Mouse (Mus musculus) left cerebral cortex, adult 2 months (tissue): ENCODE data around the gene Lbx1. TPM values are rescaled to one million over a fixed set of nuclear protein-coding genes. Genes with fewer than 3 reads are reported as not detected.

ENCODE experiments used
- DNase-seq, 2 experiments: peaks; one replicate each; pipeline ENCODE4 v3.0.0; 2021 to 2022; ENCODE audit warnings: low spot score in 2 of 2, mixed read lengths in 1 of 2; ENCODE audit errors: extremely low spot score in 1 of 2
- H3K27ac ChIP-seq: fragments of 200-600 bp; 2 replicates; pipeline ENCODE4 v1.8.1; 2022
- H3K4me3 ChIP-seq: fragments of 200-600 bp; 2 replicates; pipeline ENCODE4 v1.8.1; 2022
- CTCF ChIP-seq: fragments of 200-600 bp; IDR thresholded peaks from 2 replicates; pipeline ENCODE4 v1.8.1; 2022; ENCODE audit warnings: antibody characterized with exemption, mild to moderate bottlenecking, moderate library complexity
- intact Hi-C: fragments of 180-260 bp; cut with DNase I; formaldehyde crosslinking; loops from one replicate; pipeline ENCODE4 v1.15.1; 2025
- total RNA-seq, 2 experiments: library from RNA; stranded (reverse); gene quantifications; 2 replicates each; pipeline ENCODE4 v1.2.3; 2021

Gene Lbx1
- total RNA-seq, 2 experiments from 2014 or later: not detected

DNA sequence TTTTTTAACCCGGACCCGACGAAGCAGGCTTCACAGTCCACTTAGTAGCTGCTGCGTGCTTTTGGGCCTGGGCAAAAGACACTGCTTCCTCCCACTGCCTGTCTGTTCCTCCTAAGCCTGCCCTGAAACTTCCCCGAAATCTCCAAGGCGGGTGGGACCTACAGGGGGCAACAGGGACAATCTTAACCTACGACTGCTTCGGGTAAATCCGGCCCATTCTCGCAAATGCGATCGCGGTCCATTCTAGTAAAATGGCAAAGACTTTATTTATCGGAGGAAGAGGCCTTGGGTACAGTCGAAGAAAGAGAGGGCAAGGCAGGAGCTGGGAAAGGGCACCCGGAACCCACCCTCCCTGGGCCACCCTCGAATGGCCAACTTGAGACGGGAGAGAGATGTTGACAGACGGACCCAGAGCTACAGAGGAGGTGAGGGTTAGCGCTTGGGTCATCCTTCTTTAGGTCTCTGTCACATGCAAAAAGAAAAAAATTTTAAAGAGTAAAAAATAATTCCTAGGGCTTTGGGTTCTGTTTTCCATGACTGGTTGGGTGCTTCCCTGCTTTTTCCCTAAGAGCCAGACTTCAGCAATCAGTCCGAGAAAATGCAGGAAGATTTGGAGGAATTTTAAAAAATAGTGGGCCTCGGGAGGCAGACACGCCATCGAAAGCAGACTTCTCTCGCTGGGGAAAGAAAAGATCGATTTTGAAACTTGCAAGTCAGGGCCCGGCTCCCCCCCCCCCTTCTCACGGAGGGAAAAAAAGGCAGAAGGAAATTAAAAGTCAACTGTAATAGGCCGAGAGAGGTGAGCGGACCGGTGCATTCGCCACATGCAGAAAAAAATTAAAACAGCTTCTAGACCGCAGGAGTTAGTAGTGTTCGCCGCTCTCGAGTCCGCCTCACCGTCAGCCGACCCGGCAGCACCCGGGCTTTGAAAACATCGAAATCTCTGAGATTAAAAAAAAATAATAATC lies 2.9 kb downstream of the Lbx1 start:
- TF ChIP-seq CTCF: no peak

DNA sequence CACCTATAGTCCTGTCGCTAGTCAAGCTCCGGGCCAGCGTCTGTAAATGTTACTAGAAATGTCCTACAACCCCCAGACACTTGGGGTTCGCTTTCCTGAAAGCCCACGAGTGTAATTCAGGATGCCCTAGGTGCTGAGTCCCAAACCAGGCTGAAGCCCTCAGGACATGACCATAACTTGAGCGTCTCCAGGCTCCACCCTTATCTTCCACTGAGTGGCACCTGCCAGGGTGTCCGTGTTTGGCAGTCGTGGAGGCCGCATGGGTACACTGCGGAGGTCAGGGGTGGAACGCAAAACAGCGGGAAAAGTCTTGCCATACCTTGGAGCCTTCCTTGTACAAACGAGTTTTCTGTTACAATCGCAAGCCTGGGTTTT lies 3.6 kb downstream of the Lbx1 start:
- no peak overlapping the region for H3K4me3 ChIP-seq
- no peak for TF ChIP-seq CTCF
- no peak overlapping the region for H3K27ac ChIP-seq
- no peak for DNase-seq
- intact Hi-C loops: loop anchor here (5.0 kb wide), 2 partner anchors 75 to 155 kb away; partner anchors contain the start of gene Kazald1

More for the DNA sequence above, 2.9 kb downstream of the Lbx1 start:
- DNase-seq: no peak
- no peak overlapping the region for H3K4me3 ChIP-seq
- H3K27ac ChIP-seq: no peak overlapping the region
- intact Hi-C loops: loop anchor here (5.0 kb wide), 2 partner anchors 75 to 155 kb away; partner anchors contain the start of gene Kazald1

DNA sequence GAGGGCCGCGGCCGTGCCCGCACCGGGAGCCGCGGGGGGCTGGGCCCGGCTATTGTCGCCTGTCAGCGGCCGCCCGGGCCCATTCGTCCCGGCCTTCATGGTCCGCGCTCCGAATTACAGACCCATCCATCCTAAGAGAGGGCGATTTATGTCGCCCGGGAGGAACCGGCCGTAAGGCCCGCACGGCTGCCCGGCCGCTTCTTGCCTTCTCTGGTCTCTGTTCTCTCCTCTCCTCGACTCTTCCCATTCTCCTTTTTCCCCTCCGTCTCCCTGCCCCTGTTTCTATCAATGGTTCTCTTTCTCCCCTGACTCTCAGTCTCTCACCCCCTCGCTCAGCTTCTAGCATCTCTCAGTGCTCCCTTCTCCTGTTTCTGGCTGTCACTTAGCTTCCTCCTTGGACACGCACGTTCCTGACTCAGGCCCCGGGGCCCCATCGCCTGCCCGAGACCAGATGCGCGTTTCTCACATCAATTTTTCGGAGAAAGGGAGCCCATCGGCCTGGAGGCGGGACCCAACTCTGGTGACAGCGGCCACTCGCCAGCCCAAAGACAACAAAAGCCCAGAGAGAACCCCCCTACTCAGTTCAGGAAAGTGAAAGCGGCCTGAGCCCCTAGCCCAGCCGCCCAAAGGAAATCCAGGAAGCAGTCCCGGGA lies 4.1 kb downstream of the Lbx1 start:
- no peak for TF ChIP-seq CTCF
- intact Hi-C loops: loop anchor here (5.0 kb wide), 2 partner anchors 74 to 154 kb away; partner anchors contain the start of gene Kazald1
- no peak for DNase-seq
- H3K27ac ChIP-seq: no peak overlapping the region
- no peak overlapping the region for H3K4me3 ChIP-seq

DNA sequence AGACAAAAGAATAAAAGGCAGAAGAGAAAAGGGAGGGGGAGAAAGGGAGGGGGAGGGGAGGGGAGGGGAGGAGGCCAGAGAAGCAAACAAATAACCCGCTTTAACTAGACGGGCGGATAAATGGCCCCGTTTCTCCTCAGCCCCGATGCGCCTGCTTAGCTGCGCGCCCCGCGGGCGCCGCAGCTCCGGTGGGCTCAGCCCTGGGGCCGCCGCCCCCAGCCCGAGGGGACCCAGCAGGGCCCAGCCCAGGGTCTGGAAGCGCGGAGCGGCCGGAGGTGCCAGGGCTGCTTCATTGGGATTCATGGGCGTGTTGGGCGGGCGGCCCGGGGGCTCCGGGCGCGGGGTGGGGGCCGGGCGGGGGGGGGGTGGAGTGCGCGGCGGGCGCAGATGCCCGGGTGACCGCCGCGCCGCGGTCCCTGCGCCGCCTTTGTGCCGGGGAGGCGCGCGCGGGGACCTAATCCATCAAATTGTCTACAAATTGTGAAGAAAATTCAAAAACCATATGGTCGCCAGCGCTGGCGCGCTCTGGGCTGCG lies 4.7 kb downstream of the Lbx1 start:
- TF ChIP-seq CTCF: no peak
- no peak for DNase-seq
- Histone ChIP-seq H3K27ac (no peak overlapping the region), H3K4me3 (no peak overlapping the region)
- intact Hi-C loops: loop anchor here (5.0 kb wide), 2 partner anchors 74 to 154 kb away; partner anchors contain the start of gene Kazald1

DNA sequence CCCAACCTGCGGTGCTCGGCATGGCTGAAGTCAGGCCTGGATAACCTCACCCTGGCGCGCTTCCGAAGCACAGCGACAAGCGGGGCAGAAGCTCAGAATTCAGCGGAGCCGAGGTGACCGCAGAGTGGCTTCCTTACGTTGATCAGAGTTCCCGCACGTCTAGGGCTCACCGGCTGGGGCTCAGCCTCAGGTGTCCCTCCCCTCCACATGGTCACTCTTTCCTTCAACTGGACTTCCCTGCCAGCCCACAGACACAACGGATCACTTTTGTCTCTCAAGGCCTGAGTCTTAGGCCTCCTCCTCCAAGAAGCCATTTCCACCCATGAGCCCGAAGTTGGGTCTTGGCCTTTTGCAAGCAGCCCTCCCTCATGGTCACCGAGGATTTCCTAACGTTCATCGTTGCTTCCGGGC lies 5.4 kb downstream of the Lbx1 start:
- TF ChIP-seq CTCF: no peak
- H3K4me3 ChIP-seq: no peak overlapping the region
- no peak for DNase-seq
- H3K27ac ChIP-seq: no peak overlapping the region
- intact Hi-C loops: loop anchor here (5.0 kb wide), 2 partner anchors 73 to 153 kb away; partner anchors contain the start of gene Kazald1

DNA sequence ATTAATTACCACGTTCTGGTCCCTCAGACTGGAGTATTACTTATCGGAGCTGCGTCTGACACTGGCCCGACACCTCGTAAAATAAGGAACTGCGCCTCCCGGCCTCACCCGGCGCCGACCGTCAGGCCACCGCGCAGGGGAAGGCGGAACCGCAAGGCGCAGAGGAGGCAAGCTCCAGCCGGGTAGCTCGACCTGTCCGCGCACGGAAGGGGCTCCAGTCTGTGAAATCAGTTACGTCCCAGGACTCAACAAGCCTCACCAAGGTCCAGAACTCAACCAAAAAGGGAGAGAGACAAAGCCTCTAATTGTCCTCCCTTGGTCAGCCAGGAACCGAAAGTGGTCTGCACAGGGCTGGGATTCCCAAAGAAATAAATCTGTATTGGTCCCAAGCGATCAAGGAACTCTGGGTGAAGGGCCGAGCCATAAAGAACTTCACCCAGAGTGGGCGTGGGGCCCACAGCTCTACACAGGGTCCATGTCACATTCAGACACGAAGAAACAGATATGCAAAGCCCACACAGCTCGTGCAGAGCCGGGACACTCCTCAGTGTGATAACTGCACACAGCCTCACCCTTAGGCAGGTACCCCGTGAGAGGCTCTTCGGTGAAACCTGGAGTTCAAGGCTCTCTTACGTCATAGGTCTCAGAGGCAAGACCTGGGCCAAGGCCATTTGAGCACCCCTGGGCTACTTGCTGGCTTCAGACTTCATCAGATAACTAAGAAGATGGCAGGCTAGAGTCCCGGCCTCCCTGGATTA lies 6.1 kb downstream of the Lbx1 start:
- intact Hi-C loops: loop anchor here (5.0 to 10.0 kb wide), 4 partner anchors 72 to 477 kb away; partner anchors contain the start of gene Kazald1
- DNase-seq: no peak
- H3K27ac ChIP-seq: no peak overlapping the region
- TF ChIP-seq CTCF: no peak
- H3K4me3 ChIP-seq: no peak overlapping the region

DNA sequence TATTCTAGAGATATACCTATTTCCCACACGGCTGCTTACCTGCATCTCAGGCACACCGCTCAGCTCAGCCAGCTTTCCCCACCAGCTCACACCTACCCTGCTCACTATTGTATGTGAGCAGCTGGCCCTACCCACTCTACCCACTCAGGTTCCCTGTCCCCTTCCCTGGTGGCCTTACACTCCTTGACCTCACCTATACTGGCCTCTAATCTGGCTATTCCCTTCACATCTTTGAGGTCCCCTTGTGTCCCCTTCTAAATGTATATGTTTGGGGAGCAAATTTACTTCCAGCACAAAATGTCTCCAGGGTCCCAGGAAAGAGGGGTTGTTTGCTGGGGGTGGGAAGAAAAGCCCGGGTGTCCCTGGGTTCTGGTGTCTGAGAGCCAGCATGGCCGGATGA lies 6.8 kb downstream of the Lbx1 start:
- no peak overlapping the region for H3K27ac ChIP-seq
- no peak for DNase-seq
- TF ChIP-seq CTCF: no peak
- intact Hi-C loops: loop anchor here (5.0 to 10.0 kb wide), 2 partner anchors 446 to 476 kb away; no protein-coding TSS in a partner anchor
- H3K4me3 ChIP-seq: no peak overlapping the region

DNA sequence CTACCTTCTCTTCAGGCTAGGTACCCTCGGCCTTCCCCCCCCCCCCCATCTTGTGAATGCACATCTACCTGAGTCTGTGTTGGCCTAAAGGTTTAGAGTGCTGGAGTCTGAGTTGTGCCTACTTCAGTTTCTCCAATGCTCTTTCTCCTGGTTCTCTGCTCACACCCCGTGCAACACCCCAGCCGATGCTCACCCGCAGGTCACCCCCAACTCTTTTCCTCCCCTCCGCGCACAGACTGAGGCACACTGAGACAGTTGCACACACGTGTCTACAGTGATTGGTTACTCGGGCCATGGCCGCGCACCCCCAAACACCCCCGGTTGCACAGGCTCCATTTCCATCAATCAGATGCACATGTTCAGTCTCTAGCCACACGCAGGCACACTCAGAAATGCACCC lies 7.5 kb downstream of the Lbx1 start:
- no peak for TF ChIP-seq CTCF
- H3K27ac ChIP-seq: no peak overlapping the region
- no peak for DNase-seq
- H3K4me3 ChIP-seq: no peak overlapping the region
- intact Hi-C loops: loop anchor here (5.0 to 10.0 kb wide), 2 partner anchors 447 to 476 kb away; no protein-coding TSS in a partner anchor

DNA sequence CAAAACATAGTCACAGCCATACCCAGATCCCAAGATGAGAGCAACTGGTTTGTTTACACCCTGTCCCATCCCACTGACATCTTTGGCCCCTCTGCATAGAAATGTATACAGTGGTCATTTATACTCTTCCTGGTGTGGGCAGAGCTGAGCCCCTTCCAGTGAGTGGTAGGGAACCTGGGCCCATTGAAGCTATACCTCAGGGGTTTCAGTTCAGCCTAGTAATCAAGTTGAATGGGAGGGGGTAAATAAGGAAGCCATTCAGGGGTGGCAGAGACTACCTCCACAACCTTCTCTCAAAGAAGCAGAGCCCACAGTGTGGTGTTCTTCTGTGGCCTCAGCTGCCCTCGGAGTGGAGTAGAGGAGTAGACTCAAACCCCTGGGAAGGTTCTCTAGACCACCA lies 7.9 kb downstream of the Lbx1 start:
- no peak for DNase-seq
- H3K4me3 ChIP-seq: no peak overlapping the region
- H3K27ac ChIP-seq: no peak overlapping the region
- intact Hi-C loops: loop anchor here (5.0 to 10.0 kb wide), 2 partner anchors 447 to 475 kb away; no protein-coding TSS in a partner anchor
- no peak for TF ChIP-seq CTCF

DNA sequence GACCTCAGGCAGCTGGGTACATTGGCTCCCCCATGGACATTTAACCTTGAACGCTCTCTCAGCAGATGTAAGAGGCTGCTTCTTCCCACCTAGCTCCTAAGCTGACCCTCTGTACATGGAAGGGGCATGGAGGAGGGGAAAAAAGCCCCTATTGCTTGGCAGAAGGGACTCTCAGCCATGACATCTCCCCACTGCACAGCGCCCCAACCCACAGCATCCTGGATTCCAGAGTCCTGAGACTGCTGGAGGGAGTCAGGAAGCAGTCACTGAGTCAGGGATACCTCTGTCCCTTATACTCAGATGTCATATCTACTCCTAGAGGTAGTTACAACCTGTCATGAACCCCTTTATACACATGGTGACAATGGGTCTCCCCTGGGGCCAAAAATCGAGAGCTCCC lies 8.6 kb downstream of the Lbx1 start:
- intact Hi-C loops: loop anchor here (5.0 to 10.0 kb wide), 2 partner anchors 448 to 475 kb away; no protein-coding TSS in a partner anchor
- Histone ChIP-seq H3K27ac (no peak overlapping the region), H3K4me3 (no peak overlapping the region)
- no peak for TF ChIP-seq CTCF
- no peak for DNase-seq

DNA sequence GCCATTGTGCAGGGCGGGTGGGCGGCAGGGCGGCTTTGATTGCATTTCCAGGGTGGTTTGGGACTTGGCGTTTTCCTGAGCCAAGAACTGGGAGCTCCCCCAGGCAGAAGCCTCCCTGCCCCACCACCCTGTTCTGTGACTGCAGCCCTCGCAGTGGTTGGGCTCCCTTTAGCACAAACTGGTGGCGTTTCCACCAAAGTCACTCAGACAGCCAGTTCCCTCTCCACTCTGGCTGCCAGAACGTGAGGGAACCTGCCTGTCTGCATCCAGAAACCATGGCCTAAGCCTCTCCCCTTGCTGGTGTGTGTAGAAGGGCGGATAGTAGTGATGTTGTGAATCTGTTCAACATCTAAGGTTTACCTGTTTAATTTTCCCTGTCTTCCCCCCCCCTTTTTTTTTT lies 9.4 kb downstream of the Lbx1 start:
- intact Hi-C loops: loop anchor here (5.0 to 10.0 kb wide), 2 partner anchors 449 to 474 kb away; no protein-coding TSS in a partner anchor
- Histone ChIP-seq H3K4me3 (no peak overlapping the region), H3K27ac (no peak overlapping the region)
- no peak for DNase-seq
- TF ChIP-seq CTCF: no peak
